Mouse (Mus musculus) gastrocnemius, postnatal 10 days (tissue): ENCODE data around the gene Gsdmc4. TPM values are rescaled to one million over a fixed set of nuclear protein-coding genes. Genes with fewer than 3 reads are reported as not detected.

ENCODE experiments used
- total RNA-seq, 2 experiments: library from RNA; stranded (reverse); gene quantifications; 2 replicates each; pipeline ENCODE4 v1.2.3; 2021

Gene Gsdmc4
- total RNA-seq, 2 experiments from 2014 or later, result not detected

Other genes with a start within 250 kb of the Gsdmc4 start
- gene Gsdmc2, start 67.1 kb downstream of the Gsdmc4 start, total RNA-seq, result under 1 TPM in 1 of 2 experiments, not detected in 1; 0.14 TPM
- not detected for gene Gsdmc3, start 33.7 kb downstream of the Gsdmc4 start, total RNA-seq
- gene Fam49b, start 148.2 kb upstream of the Gsdmc4 start, total RNA-seq, result 10 to 100 TPM; 64.8 to 65.6 TPM